Mouse (Mus musculus) liver, embryonic 14.5 days (tissue): ENCODE results near the gene Mcf2l.

Experiments used
- CTCF ChIP-seq: IDR thresholded peaks from 2 replicates; pipeline ENCODE4 v1.5.1; 2016; ENCODE audit warnings: antibody characterized with exemption, low read depth, control low read depth
- EP300 ChIP-seq: IDR thresholded peaks from 2 replicates; pipeline ENCODE4 v1.6.1; 2016; ENCODE audit warnings: antibody characterized with exemption, low read depth

DNA sequence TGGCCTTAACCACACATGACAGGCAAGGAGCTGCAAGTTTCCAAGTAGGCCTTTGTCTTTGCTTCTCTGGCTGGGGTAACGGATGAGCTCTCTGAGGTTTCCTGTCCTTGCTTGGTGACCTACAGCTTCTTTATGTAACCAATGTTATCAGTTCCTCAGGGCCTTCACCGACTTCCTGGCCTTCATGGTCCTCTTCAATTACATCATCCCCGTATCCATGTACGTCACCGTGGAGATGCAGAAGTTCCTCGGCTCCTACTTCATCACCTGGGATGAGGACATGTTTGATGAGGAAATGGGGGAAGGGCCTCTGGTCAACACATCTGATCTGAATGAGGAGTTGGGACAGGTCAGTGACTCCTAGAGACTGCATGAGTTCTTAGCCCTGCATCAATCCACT lies 45.3 kb upstream of the Mcf2l start:
- no peak for TF ChIP-seq CTCF
- TF ChIP-seq EP300, result no peak
